Mouse (Mus musculus) T-helper 1 cell (primary cell): ENCODE measurements at regions not wholly inside any gene's neighbourhood (a gene's known extent, or its start where the extent isn't known, plus 50 kb on each side); places are given as distances from the start of the nearest gene placed in this dataset.

Experiments
- in situ Hi-C: fragments of 300-600 bp; cut with MboI, MseI; formaldehyde crosslinking; loops from one replicate; pipeline ENCODE4 v1.15.1; 2025; ENCODE audit warnings: high pct_unique_total_duplicates

- in situ Hi-C loops: no loop called here
Measured at GRCm38 (mm10) chr19:15649368-15649767, 297.8 kb downstream of the Psat1 start.

GRCm38 (mm10) chr19:15647313-15647712 is 299.8 kb downstream of the Psat1 start:
- in situ Hi-C loops: no loop called here

- in situ Hi-C loops: no loop called here
Measured at GRCm38 (mm10) chr19:15644786-15645185, 302.4 kb downstream of the Psat1 start.

- in situ Hi-C loops: no loop called here
Measured at GRCm38 (mm10) chr19:15617233-15617915, 329.8 kb downstream of the Psat1 start.

- in situ Hi-C loops: no loop called here
Measured at GRCm38 (mm10) chr19:15614648-15615561, 332.2 kb downstream of the Psat1 start.

- in situ Hi-C loops: no loop called here
Measured at GRCm38 (mm10) chr19:15611137-15611758, 335.9 kb downstream of the Psat1 start.

GRCm38 (mm10) chr19:15606440-15606839 is 340.7 kb downstream of the Psat1 start:
- in situ Hi-C loops: no loop called here

GRCm38 (mm10) chr19:15592821-15593220 is 354.3 kb downstream of the Psat1 start:
- in situ Hi-C loops: no loop called here

GRCm38 (mm10) chr19:15583782-15584693 is 363.1 kb downstream of the Psat1 start:
- in situ Hi-C loops: no loop called here

- in situ Hi-C loops: no loop called here
Measured at GRCm38 (mm10) chr19:15583106-15583781, 363.9 kb downstream of the Psat1 start.

- in situ Hi-C loops: no loop called here
Measured at GRCm38 (mm10) chr19:15571204-15571603, 375.9 kb downstream of the Psat1 start.

- in situ Hi-C loops: no loop called here
Measured at GRCm38 (mm10) chr19:15561511-15561910, 385.6 kb downstream of the Psat1 start.

- in situ Hi-C loops: no loop called here
Measured at GRCm38 (mm10) chr19:15553953-15554352, 393.2 kb downstream of the Psat1 start.

GRCm38 (mm10) chr19:15517853-15518252 is 429.3 kb downstream of the Psat1 start:
- in situ Hi-C loops: no loop called here

- in situ Hi-C loops: no loop called here
Measured at GRCm38 (mm10) chr19:15516566-15517305, 430.4 kb downstream of the Psat1 start.

- in situ Hi-C loops: no loop called here
Measured at GRCm38 (mm10) chr19:15513197-15513596, 433.9 kb downstream of the Psat1 start.

- in situ Hi-C loops: no loop called here
Measured at GRCm38 (mm10) chr19:15510395-15510794, 436.7 kb downstream of the Psat1 start.

GRCm38 (mm10) chr19:15502985-15503354 is 444.2 kb downstream of the Psat1 start:
- in situ Hi-C loops: no loop called here

- in situ Hi-C loops: no loop called here
Measured at GRCm38 (mm10) chr19:15502315-15502984, 444.7 kb downstream of the Psat1 start.
